Mouse (Mus musculus): Measurements from ENCODE around the gene Egf.
"Not testable (repeated sequence)": the region's sequence is repeated elsewhere in the genome, so short reads cannot be mapped to it uniquely, and the experiment has no call there.

Egf gene

DNA sequence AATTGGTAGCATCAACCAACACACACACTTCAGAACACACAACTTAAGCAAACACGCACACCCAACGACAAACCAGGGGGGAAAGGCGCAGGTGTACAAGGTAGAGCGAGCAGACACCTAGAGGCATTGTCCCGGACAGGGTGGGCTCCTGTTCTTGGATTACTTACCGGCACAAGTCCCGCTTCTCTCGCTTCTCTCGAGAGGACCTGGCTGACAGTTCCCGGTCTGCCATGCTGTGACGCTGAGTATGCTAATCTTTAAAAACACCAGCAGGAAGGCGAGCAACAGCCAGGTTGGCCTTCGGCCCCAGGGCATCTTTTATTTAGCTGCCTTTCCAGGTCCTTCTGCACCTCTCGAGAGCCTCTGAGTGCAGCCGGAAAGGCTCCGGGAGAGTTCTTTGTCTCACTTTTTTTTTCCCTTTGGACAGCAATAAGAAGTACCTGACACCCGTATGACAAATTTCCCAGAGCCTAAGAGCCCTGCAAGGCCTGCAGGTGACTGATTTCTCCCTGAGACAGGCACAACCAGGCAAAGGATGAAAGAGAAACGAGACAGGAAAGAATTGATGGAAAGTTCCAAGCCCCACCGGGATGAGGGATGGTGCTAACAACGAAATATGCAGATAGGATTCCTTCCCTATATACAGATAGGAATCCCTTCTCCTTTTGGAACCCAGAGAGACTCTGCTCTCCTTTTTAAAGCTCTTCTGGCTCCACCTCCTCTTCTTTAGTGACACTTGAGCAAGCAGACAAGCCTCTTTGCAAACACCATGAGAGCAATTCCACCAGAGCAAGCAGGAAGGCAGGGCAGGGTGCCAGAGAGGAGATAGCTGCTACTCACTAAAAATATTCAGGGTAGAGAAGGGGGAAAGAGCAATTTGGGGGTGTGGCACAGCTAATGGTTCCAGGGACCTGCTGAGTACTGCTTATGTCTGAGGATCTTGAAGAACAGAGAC lies at the start of gene Egf:
Gene Egf (minus strand): TSS at position 667 of the 955 bp plus-strand sequence.
- DNase-seq (ENCODE audit: low read depth, low spot score) = no peak

DNA sequence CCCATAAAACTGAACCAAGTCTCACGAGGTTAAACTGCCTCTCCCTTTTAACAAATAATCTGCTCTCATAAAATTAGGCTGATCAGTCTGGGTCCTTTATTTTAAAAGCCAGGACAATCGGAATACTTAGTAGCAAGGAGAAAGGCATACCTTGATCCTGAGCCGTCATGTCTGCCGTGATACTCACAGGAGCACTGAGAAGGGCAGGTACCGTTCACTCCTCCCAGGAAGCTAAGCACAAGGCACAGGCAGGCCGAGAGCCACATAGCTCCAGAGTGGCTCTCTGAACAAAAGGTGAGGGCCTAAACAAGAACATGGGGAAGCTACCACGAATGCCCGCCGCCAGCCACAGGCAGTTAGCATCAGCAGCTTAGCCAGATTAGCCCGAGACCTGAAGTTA lies 48.6 kb upstream of the Egf start, which contains the start of gene Lrit3:
Gene Lrit3 (minus strand): TSS at position 266 of the 400 bp plus-strand sequence.
- peak; percentile 69 for DNase-seq (ENCODE audit: low read depth, low spot score)

DNA sequence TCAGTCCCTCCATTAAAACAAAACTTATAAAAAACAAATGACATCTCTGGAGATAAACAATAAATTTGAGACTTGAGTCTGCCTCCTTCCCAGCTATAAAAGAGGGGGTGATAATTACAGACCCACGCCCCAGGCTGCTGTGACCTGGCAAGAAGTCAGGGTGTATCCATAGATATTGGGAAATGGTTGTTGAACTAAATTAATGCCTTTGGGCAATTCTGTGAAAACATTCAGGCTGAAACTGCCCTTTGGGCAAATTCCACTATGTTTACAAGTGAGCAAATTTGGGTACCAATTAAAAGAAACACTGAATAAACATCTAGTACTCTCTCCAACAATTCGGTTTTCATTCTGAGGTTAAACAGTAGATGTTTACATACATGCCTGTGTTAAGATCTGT lies 43.9 kb upstream of the Egf start:
- no peak for DNase-seq (ENCODE audit: low read depth, low spot score)

DNA sequence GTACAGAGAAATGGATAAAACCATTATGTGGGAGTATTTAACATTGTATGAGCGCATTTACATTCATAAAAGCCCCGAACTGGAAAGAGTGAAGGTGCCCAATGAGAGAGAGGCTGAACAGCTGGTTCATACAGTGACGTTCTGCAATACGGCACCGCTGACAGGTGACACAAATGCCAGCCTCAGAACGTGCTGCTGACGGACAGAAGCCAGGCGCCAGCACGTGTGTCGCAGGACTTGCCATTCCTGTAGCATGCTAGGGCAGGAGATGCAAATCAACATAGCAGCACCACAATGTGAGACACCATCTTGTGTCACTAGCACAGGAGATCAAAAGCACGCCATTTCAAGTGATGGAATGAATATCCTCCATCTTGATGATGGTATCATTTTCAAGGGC lies 43.4 kb upstream of the Egf start:
- no peak for DNase-seq (ENCODE audit: low read depth, low spot score)

DNA sequence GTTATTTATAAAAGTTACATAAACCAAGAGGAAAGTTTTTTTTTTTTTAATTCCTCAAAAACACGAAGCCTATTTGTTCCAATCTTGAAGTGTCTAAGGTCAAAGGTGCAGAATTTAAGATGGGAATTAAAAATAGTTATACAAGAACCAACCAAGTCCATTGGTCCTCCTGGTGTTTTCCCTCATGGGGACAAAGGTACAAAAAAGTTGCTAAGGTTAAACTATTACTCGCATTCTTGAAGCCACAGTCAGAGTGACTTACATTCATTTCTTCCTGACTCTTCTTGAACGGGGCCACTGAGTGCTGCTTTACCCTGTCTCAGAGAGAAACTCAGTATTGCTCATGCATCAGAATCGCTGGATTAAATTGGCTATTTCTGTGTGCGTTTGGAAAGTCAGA lies 42.2 kb upstream of the Egf start:
- no peak for DNase-seq (ENCODE audit: low read depth, low spot score)

DNA sequence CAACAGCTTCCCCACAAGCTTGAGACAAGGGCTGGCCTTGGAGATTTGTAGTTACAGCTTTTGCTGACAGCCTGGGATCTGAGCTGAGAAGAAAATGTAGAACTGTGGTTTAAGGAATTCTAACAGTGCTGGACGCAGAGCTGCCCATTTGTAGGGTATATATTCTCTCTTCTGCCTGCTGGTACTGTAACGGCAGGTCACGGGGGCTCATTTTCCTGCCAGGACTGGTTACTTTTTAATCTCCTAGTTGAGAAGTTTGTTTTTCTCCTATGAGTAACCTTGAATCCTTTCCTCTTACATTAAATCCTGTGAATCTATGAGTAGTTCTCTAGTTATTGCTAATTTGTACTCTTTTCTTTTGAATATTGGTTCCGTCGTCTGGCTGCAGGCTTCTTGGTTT lies 38.7 kb upstream of the Egf start:
- DNase-seq (ENCODE audit: low read depth, low spot score) = no peak

DNA sequence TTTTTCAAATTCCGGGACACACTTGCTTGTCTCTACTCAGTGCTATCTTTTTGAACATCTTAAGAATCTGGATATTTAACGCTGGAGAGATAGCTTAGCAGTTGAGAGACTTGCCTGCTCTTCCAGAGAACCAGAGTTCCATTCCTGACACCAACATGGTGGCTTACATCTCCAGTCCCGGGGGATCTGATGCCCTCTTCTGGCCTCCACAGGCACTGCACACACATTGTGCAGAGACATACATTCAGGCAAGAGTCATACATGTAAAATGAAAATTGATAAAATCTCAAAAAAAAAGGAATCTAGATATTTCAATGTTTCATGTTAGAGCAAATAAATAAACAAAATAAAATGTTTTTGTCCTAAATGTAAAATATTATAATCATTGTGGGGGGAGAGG lies 27.6 kb upstream of the Egf start:
- DNase-seq (ENCODE audit: low read depth, low spot score) = no peak

DNA sequence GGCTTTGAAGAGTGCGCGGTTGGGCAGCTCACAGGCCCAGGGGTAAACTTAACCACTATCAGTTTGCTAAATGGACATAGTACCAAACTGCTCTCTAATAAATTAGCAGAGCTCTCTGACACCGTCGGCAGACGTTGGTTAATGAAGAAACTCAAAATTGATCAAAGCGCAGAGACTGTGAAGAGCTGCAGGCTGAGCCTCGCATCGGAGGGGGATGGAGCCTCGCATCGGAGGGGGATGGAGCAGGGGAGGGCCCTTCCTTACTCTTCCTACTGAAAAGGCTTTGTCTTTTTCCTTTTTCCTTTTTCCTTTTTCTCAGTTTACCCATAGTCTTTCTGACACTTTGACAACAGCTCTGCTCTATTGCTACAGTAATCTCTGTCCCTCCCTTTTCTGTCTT lies 26.3 kb upstream of the Egf start:
- DNase-seq (ENCODE audit: low read depth, low spot score) = no peak

DNA sequence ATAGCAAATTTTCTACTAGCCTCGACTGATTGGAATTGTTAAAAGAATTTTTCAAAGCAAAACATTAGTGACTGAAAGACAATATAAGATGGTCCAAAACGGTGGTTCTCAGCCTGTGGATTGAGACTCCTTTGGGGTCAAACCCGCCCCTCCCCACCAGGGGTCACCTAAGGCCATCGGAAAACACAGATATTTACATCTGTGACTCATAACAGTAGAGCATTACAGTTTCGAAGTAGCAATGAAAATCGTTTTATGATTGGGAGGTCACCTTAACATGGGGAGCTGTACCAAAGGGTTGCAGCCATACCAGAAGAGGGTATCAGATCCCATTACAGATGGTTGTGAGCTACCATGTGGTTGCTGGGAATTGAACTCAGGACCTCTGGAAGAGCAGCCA lies 16.1 kb upstream of the Egf start:
- no peak for DNase-seq (ENCODE audit: low read depth, low spot score)

DNA sequence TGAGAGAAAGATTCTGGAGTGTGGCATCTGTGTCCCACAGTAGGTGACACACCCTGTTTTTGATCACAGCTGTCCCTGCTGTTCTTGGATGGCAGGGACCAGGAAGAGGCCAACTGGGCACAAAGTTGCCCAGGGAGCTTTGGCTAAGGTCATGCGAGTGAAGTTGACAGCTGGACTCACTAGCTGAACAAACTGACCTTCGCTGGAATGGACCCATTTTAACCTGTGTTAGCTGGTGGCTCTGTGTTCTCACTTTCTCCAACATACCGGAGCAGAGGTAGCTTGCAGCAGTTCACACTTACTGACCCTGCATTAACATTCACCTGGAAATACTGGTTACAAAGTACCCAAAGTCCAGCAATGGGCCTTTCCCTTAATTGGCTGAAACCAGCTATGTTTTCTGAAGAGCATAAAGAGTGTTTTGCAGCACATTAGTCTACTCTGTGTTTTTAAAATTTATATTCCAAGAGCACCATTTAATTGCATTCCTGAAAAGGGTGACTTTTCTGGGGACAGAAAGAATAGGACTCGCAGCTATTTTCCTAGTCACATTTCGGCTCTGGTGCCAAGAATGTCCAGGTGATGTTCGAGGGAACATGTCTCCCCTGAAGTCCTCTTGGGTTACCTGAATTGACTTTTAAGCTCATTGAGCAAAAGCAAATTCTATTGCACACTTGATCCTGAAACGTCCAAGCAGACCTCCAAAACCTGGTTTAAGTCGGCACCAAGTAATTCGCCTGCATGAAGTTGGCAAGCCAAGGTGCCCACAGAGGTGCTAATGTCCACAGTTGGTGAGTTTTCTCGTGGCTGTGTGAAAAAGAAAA lies 12.1 kb upstream of the Egf start:
- DNase-seq (ENCODE audit: low read depth, low spot score) = no peak

DNA sequence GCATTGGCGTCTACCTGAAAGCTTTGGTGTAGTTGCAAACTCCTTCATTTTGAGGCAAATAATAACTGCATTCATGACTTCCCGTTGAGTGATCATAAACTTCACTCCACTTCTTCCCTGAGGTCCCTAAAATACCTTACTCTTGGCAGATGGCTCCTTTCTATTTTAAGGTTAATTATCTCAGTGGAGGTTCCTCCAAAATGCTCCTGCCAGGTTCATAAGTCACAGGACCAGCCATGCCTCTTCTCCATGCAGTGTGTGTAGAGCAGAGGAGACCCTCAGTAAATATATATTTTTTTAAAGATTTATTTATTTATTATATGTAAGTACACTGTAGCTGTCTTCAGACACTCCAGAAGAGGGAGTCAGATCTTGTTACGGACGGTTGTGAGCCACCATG lies 11.0 kb upstream of the Egf start:
- no peak for DNase-seq (ENCODE audit: low read depth, low spot score)

DNA sequence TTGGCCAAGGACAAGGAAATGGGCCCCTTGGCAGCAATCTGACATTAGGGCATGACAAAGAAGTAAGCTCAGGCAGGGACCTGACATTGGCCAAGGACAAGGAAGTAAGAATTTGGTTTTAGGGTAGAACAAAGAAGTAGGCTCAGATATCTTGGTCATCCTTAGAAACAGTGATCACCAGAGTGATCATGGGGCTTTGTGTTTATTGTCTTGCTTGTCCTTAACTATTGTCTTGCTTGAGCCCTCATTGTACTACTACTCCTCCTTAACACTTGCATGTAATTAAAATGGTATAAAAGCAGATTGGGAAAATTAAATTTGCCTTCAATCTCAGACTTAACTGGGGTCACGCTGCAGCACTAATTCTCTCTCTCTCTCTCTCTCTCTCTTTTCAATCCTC lies 2.5 kb upstream of the Egf start:
- DNase-seq (ENCODE audit: low read depth, low spot score) = not testable (repeated sequence)

DNA sequence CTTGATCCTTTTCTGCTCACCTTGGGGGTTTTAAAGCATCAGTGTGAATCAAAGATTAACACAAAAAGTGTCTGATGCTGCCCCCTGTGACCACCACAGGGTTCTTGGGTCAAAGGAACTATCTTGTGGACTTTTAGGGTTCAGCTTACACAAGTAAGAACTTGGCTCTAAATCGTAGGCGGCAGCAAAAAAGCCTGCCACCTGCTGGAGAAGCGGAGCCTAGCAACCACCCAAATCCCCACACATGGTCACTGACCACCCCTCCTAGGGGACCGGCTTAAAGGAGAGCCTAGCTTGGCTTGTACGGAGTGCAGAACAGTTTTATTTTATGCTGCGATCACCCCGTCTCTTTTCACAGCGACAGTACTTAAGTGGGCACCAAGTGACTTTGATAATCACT lies 10.3 kb downstream of the Egf start:
- no peak for DNase-seq (ENCODE audit: low read depth, low spot score)

DNA sequence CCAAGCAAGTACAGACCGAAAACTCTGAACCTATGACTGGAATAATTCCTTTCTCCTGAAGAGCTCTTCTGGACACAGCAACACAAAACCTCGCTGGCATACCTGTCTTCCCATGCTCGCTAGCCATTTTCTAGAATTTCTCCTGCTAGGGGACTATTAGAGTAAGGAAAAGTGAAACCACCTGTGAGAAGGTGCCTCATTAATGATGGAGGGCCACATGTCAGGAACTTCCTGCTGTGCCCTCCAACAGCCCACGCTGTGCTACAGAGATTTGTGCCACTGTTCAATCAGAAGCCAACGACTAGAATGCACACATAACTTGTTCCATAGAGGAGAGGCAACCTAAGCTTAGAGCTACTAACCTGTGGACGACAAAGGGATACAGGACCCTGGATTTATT lies 12.3 kb downstream of the Egf start:
- DNase-seq (ENCODE audit: low read depth, low spot score) = no peak

DNA sequence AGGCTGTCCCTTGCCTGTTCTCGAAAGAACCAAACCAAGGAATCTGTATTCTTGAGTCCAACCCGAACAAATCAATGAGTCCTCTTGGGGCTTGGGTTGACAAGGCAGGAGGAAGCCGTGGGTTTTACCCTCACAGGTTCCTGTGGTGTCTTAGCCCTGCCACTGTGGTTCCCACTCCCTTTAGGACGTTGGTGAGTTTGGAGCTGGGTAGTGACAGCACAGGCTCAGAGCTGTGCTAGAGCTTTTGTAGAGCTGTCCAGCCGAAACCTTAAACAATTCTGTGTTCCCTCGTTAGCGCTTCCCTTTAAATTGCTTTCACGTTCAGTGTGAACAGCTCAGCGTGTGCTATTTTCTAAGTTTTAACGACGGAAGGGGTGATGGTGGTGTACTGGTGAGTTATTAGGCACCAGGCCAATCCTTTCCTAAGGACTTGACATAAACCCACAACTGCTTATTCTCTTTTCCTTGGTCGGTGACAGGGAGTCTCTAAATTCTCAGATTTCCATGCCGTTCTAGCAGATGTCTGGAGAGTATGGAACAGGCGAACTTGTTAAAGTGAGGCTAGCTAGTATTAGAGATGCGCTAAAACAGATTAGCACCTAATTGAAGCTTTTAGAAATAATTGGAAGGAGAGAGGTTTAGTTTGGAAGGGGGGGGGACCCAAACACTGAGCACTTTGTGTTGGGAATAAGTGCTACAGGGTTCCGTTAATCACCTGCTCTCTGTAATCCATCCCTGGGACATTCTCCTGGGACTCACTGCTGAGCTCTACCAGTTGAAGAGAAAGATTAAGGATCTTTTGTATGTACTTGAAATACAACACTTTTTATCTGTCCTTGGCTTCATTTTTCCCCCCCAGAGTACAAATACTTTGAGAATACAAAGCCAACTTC lies 16.6 kb downstream of the Egf start:
- no peak for DNase-seq (ENCODE audit: low read depth, low spot score)

DNA sequence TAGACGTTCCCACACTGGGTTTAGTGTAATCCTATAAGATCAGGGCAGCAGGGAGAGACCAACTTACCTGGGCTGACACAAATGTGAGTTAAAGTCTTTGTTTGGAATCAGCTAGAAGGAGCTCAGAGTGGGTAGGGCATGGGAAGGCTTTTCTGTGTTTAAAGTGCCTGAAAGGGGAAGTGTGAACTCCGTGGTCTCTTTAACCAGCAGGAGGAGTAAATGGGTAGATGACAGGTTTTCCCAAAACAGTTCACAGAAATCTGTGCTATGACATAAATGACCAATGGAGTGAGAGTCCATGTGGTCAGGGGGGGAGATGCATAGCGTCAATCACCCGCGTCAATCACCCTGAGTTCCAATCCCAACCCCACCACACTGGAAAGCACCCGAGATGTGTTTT lies 23.5 kb downstream of the Egf start:
- no peak for DNase-seq (ENCODE audit: low read depth, low spot score)

DNA sequence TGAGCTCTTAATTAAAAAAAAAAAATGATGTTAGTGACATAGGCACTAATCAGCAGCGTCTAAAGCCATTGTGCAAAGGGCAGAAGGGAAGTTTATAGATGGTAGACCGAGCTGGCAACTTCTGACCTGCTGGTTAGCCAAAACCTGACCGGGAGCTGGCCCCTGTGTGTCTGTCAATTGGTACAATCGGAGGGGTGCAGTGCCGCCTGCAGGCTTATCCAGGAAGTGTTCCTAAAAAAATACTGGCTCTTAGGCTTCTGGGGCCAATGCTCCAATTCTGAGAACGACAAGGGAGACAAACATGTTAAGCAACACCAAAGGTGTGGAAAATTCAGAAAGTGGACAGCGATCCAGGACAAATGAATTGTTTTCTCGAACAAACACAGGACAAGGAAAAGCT lies 24.7 kb downstream of the Egf start:
- DNase-seq (ENCODE audit: low read depth, low spot score) = no peak

DNA sequence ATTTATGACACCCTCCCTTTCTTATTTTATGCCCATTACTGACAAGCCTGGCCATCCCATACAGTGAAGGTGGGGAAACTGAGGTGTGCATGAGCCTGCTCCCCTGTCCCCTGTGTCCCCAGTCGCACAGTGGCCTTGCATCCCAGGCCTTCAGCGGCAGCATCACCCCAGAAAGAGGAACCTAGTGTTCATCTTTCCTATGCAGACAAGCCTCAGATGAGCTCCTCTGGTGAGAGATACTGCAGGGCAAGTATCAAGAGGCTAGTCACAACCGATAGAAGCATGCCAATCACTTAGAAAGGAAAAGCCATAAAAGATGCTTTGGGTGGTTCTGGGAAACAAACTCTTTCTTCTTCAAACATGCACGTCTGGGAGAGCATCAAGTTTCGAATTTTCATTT lies 25.2 kb downstream of the Egf start:
- no peak for DNase-seq (ENCODE audit: low read depth, low spot score)

DNA sequence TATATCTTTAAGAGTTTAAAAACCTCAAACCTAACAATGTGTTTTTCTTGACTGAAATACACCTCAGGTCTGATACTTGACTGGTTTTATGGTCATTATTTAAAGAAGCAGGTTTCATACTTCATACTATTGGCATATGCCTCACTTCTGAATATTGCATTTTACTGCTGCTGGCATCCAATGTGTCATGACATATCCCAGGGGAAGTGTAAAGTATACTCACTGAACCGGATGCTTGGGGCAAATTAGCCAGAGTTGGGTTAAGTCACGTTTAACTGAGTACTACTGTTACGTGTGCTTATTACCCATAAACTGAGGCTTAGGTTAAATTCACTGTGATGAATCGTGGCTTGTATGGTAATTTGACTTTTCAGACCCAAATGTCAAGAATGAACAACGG lies 29.5 kb downstream of the Egf start:
- DNase-seq (ENCODE audit: low read depth, low spot score) = no peak

DNA sequence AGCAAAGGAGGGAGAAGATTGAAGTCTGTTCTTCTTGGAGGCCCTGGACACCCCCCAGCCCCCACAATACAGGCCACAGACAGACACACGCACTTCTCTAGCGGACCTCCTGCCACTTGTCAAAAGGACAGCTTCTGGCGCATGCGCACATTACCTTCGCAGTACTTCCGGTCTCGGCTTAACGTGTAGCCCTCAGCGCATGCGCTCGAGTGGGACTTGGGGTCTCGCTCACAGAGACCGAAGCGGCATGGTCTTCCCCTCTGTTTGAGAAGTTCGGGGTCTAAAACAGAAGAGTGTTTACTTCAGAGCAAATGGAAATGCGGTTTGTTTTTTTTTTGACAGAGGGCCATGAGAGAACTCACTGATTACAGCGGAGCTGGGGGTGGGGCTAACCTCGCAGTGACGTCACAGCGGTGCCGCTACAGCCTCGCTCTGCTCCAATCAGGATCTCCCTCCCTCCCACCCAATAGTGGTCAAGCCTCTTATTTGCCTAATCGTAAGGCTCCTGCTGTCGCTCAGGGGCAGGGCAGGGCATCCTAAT lies 30.1 kb downstream of the Egf start:
- peak; percentile 95 for DNase-seq (ENCODE audit: low read depth, low spot score)

DNA sequence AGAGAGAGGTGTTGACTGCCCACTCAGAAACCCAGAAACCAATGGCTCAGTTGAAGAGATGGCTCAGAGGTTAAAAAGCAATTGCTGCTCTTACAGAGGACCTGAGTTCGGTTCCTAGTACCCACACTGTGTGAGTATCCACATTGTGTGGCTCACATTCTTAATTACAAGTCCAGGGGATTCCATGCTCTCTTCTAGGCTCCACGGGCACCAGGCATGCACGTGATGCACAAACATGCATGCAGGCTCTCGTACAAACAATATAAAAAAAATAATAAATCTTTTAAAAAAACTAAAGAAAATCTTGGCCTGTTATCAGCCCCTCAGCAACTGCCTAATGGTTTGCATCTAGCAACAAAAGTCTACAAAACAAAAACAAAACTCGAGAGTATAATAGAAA lies 30.6 kb downstream of the Egf start:
- no peak for DNase-seq (ENCODE audit: low read depth, low spot score)

Measured in retina, adult 2 months (tissue).